Mouse (Mus musculus) thymus, adult 2 months (tissue): ENCODE measurements around the gene Efcc1. TPM values are rescaled to one million over a fixed set of nuclear protein-coding genes. Genes with fewer than 3 reads are reported as not detected.
"Not testable (repeated sequence)": the region's sequence is repeated elsewhere in the genome, so short reads cannot be mapped to it uniquely, and the experiment has no call there.

Experiments
- DNase-seq: peaks from one replicate; pipeline ENCODE4 v3.0.0; 2021
- H3K27ac ChIP-seq: fragments of 200-500 bp; 2 replicates; pipeline ENCODE4 v1.5.1; 2012; ENCODE audit warnings: low read length, control low read depth; ENCODE audit not compliant: control insufficient read depth, insufficient read depth
- H3K27me3 ChIP-seq: fragments of 200-500 bp; 2 replicates; pipeline ENCODE4 v1.6.1; 2012; ENCODE audit warnings: mild to moderate bottlenecking, low read length, moderate library complexity, mixed read lengths; ENCODE audit not compliant: control insufficient read depth, insufficient read depth
- H3K36me3 ChIP-seq: fragments of 200-500 bp; 2 replicates; pipeline ENCODE4 v1.6.1; 2012; ENCODE audit warnings: mild to moderate bottlenecking, low read length, moderate library complexity; ENCODE audit not compliant: control insufficient read depth, insufficient read depth
- H3K4me1 ChIP-seq: fragments of 200-500 bp; replicated peaks from 2 replicates; pipeline ENCODE4 v1.6.1; 2012; ENCODE audit warnings: low read length; ENCODE audit not compliant: control insufficient read depth, insufficient read depth
- H3K4me3 ChIP-seq: fragments of 200-500 bp; 2 replicates; pipeline ENCODE4 v1.5.1; 2012; ENCODE audit warnings: mild to moderate bottlenecking, low read length, control low read depth, moderate library complexity; ENCODE audit not compliant: control insufficient read depth, insufficient read depth
- CTCF ChIP-seq: fragments of 200-500 bp; IDR thresholded peaks from 2 replicates; pipeline ENCODE4 v1.5.1; 2012; ENCODE audit warnings: mild to moderate bottlenecking, control low read depth, low read length, moderate library complexity, borderline replicate concordance; ENCODE audit not compliant: control insufficient read depth, poor library complexity, insufficient read depth; ENCODE audit errors: extremely low read depth
- POLR2A ChIP-seq: fragments of 200-500 bp; IDR thresholded peaks from 2 replicates; pipeline ENCODE4 v1.6.1; 2012; ENCODE audit warnings: mild to moderate bottlenecking, low read length, control low read depth, moderate library complexity; ENCODE audit not compliant: control insufficient read depth, poor library complexity, insufficient read depth; ENCODE audit errors: extremely low read depth
- WGBS: fragments of 180-500 bp; shearing (Covaris S2); methylation state at CpG from one replicate; pipeline ENCODE4 v1.1.7; 2018; 5-methylcytosine and 5-hydroxymethylcytosine counted together
- polyA plus RNA-seq: library from polyadenylated mRNA; depleted of rRNA; stranded (reverse); fragments of >200 nt; gene quantifications from 2 replicates; pipeline ENCODE4 v1.2.3, GENCODE M21; 2012

Gene Efcc1
- polyA plus RNA-seq, 1 experiment, result 0.55 TPM

DNA sequence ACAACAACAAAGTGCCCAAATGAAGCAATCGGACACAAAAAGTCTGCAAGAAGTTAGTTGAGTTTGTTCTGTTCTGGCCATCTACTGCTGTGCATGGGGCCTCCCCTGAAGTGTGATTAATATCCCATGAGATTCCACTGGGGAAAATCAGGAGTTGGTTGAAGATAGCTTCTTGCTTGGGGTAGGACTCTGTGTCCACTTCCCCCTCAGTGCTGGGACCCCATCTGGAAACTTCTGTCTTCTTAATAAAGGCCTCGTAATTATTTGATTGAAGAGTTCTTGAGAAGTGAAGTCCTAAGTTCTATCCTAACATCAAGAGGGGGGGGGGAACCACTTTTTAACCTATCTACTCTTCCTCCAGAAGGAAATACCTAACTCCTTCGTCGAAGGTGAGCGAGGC lies 31.5 kb downstream of the Efcc1 start:
- no peaks in the 10 kb centered on the region for H3K27me3 ChIP-seq
- H3K27ac ChIP-seq, result no peak overlapping the region
- no peaks in the 10 kb centered on the region for H3K4me1 ChIP-seq
- no peak for DNase-seq
- H3K4me3 ChIP-seq, result no peak overlapping the region
- WGBS, result 90% methylated on average over 5 of the region's 5 CpGs
- TF ChIP-seq CTCF, result no peak
- TF ChIP-seq POLR2A, result no peak
- H3K36me3 ChIP-seq, result no peaks in the 10 kb centered on the region

DNA sequence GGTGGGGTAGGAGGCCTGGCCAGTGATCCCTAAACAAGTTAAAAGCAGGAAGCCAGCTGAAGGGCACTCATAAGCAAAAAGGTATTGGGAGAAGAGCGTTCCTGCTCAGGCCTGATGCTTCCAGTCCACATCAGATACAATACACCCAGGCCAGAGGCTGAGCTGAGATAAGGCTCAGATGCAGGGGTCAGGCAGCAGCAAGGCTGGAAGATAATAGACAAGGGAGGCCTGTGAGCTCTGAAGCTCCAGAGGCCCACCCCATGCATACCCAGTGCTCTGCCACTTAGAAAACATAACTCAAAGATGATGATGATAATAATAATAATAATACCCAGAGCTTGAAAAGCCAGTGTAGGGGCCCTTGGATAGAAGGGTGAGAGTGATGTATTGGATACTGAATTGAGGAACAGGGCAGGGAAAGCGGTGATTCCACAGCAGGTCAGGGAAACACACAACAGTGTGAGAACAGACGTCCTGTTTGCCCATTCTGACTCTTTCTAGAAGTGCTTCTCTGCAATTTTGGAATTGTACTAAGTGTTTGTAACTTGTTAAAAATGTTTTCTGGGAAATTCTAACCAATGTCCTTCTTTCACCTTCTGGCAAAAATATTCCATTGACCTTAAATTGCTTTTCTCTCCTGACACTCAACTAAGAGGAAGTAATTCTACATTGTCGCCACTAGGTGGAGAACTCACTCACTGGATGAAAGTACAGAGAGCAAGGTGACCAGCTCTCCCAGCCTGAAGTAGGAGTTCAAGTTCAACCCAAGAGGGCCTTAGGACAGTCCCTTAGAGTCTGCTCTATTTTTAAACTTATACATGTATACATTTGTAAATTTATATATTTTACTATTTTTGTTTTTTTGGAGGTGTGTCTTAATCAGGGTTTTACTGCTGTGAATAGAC lies 33.0 kb downstream of the Efcc1 start:
- WGBS, result 74% methylated on average over 4 of the region's 4 CpGs
- no peak for TF ChIP-seq CTCF
- TF ChIP-seq POLR2A, result no peak

DNA sequence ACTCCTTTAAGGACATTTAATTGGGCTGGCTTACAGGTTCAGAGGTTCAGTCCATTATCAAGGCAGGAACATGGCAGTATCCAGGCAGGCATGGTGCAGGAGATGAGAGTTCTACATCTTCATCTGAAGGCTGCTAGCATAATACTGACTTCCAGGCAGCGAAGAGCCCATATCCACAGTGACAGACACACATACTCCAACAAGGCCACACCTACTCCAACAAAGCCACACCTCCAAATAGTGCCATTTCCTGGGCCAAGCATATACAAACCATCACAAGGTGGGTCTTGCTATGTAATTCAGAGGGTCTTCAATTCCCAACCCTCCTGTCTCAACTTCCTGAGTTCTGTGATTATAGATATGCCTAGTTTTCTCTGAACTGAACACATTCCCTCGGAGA lies 33.6 kb downstream of the Efcc1 start:
- H3K4me1 ChIP-seq, H3K4me3 ChIP-seq, H3K27ac ChIP-seq, DNase-seq, H3K36me3 ChIP-seq, H3K27me3 ChIP-seq: not testable (repeated sequence)
- 97% methylated on average over 2 of the region's 2 CpGs for WGBS

More for the DNA sequence above, 33.0 kb downstream of the Efcc1 start:
- no peak for DNase-seq
- H3K27ac ChIP-seq, result no peak overlapping the region
- no peaks in the 10 kb centered on the region for H3K27me3 ChIP-seq
- H3K4me3 ChIP-seq, result no peak overlapping the region
- H3K36me3 ChIP-seq, result no peaks in the 10 kb centered on the region
- H3K4me1 ChIP-seq, result no peaks in the 10 kb centered on the region

DNA sequence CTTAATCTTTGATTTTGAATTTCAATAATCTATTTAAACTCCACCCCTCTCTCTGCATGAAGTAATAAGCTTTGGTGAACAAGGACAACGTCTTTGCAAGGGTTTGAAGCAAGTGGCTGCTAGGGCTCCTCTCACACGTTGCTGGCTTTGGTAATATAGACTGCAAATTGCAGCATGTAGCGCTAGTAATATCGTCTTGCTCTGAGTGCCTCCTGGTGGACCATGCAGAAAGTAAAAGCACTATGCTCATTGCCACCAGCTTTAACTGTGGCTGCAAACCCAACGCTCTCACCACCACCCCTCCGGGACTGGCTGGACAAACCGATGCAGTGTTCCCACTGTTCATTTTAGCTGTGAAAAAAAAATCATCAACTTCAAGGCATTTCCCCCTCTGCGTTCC lies 40.0 kb downstream of the Efcc1 start:
- 16% methylated on average over 8 of the region's 8 CpGs for WGBS
- no peaks in the 10 kb centered on the region for H3K27me3 ChIP-seq
- H3K36me3 ChIP-seq, result no peaks in the 10 kb centered on the region
- TF ChIP-seq POLR2A, result no peak
- TF ChIP-seq CTCF, result no peak
- H3K4me3 ChIP-seq, result no peak overlapping the region
- DNase-seq, result no peak
- H3K4me1 ChIP-seq, result no peaks in the 10 kb centered on the region
- no peak overlapping the region for H3K27ac ChIP-seq

DNA sequence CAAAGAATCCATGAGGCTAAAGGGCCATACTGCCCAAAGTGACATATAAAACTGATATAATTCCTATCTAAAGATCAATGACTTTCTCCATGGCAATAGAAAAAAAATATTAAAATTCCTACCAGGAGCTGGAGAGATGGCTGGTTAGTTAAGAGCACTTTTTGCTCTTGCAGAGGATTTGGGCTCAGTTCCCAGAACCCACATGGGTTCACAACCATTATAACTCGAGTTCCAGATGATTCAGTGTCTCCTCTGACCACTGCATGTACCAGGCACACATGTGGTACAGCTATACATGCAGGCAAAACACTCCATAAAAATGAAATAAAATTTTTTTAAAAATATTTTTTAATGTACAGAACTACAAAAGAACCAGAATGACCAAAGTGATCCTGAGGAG lies 43.8 kb downstream of the Efcc1 start:
- H3K4me1 ChIP-seq, result no peaks in the 10 kb centered on the region
- no peak overlapping the region for H3K27ac ChIP-seq
- no peaks in the 10 kb centered on the region for H3K27me3 ChIP-seq
- no peaks in the 10 kb centered on the region for H3K36me3 ChIP-seq
- no peak for TF ChIP-seq CTCF
- no peak for TF ChIP-seq POLR2A
- DNase-seq, result no peak
- no peak overlapping the region for H3K4me3 ChIP-seq
- 45% methylated on average over 1 of the region's 1 CpGs for whole genome bisulfite sequencing

DNA sequence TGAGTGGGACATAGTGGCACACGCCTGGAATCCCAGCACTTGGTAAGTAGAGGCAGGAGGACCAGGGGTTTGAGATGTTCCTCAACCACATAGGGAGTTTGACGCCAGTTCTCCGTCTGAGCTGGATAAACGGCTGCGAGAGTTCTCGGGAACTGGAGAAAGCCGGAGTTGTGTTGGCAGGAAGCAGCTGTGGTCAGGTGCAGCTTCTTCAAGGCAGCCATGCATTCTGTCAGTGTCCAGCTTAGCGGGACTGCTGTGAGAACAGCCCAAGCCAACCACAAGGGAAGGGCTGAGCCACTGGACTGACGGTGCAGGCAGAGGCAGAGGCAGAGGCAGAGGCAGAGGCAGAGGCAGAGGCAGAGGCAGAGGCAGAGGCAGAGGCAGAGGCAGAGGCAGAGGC lies 44.2 kb downstream of the Efcc1 start:
- 71% methylated on average over 9 of the region's 9 CpGs for WGBS
- H3K4me1 ChIP-seq, result no peaks in the 10 kb centered on the region
- no peak for DNase-seq

DNA sequence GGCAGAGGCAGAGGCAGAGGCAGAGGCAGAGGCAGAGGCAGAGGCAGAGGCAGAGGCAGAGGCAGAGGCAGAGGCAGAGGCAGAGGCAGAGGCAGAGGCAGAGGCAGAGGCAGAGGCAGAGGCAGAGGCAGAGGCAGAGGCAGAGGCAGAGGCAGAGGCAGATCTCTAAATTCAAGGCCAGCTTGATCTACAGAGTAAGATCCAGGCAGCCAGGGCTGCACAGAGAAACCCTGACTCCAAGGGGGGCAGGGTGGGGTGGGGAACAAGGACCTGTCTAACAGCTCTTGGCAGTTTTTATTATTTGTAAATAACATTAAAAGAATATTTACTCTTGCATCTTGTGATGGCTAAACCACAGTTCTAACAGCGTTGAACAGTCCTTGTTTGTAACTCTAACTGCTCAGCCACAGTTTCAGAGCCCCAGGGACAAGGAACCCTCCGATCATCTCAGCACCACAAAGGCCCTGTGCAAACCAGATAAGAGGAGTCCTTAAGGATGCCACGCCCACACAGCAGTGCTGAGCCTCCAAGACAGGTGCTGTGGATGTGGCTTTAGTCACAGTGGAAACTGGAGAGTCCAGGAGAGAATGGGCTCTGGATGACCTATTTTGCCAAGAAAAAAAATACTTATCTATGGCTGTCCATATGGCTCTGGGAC lies 45.0 kb downstream of the Efcc1 start:
- H3K36me3 ChIP-seq, result no peaks in the 10 kb centered on the region
- DNase-seq, result no peak
- TF ChIP-seq CTCF (no peak), POLR2A (no peak)
- WGBS, result 20% methylated on average over 3 of the region's 3 CpGs
- H3K4me1 ChIP-seq, result no peaks in the 10 kb centered on the region
- no peak overlapping the region for H3K4me3 ChIP-seq
- H3K27me3 ChIP-seq, result no peaks in the 10 kb centered on the region
- H3K27ac ChIP-seq, result no peak overlapping the region

More for the DNA sequence above, 44.2 kb downstream of the Efcc1 start:
- H3K27ac ChIP-seq, result no peak overlapping the region
- no peak for TF ChIP-seq POLR2A
- no peak for TF ChIP-seq CTCF
- H3K36me3 ChIP-seq, result no peaks in the 10 kb centered on the region
- H3K27me3 ChIP-seq, result no peaks in the 10 kb centered on the region
- H3K4me3 ChIP-seq, result no peak overlapping the region
